Mouse (Mus musculus): ENCODE data around the gene Dppa2.

The Dppa2 gene

DNA sequence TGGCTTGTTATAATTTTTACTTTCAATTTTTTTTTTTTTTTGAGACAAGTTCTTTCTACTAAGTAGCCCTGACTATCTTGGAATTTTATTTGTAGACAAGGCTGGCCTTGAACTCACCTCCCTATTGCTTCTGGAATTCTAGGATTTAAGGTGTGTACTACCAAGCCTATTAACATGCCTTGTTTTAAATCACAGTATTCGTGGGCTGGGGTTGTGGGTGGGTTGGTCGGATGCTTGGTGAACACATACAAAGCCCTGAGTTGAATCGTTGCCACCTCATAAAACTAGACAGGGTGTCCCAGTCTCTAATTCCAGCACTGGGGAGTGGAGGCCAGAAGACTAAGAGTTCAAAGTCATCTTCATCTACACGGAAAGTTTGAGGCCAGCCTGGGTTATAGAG lies 31.6 kb downstream of the Dppa2 start:
- no peak for DNase-seq (ENCODE audit: low read depth, low spot score)

DNA sequence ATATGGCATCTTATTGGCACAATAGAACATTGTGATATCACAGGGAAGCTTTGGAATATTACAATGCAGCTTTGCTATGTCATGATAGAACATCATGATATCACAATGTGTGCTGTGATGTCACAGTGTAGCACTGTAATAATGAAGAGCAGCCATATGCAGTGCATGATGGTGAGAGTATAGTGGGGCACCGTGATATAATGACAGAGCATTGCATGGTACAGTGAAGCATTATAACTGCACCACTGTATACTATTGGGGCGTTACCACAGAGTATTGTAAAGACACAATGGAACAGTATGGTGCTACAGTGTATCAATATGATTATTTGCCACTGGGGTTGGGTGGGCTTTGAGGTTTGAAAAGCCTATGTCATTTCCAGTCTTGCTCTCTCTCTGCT lies 40.5 kb downstream of the Dppa2 start:
- DNase-seq (ENCODE audit: low read depth, low spot score), result no peak

DNA sequence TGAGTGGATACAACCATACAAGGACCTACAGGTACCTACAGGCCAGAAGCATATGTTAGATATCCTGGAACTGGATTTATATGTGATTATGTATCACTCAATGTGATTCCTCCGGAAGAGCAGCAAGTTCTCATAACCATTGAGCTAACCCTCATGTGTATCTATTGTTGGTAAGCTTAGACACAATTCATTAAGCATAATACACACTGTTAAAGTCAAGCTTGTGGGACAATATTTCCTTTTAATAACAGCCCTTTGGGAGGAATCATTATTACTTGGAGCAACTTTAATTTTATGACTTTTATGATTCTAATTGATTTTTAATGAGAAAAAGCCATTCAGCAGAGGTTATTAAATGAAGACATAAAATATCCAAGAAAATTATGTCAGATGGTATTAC lies 43.5 kb downstream of the Dppa2 start:
- DNase-seq (ENCODE audit: low read depth, low spot score), result no peak

DNA sequence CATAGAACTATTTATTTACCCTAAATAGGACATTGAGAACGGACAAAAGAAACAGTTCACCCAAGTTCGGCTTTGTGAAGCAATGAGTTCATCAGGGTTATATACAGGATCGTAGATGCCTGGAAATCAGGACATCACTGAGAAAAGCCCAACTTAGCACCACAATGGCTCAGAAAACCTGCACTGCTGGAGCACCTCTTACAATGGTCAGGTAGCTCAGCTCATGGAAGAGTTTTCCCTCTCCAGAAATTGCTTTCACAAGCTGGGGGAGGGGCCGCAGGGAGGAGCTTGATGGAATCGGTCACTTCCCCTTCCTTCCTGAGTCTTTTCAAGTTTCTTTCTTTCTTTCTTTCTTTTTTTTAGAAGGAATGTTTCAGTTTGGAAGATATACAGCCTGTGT lies 52.0 kb downstream of the Dppa2 start:
- no peak for DNase-seq (ENCODE audit: low read depth, low spot score)

DNA sequence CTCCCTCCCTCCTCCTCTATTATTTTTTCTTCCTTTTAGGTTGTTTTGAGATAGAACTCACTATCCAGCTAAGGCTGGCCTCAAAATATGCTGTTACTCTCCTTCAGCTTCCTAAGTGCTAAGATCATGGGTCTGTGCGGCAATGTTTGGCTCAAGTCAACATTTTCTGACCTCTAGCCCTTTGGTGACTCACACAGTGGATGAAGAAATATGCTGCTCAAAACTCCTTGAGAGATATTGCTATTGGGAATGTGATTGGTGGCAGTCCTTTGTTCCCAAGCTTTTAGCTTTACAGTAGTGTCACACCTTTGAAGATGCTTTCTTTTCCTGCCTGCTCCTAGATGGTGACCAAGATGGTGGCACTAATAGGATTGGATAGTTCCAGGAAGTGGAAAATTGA lies 52.7 kb downstream of the Dppa2 start:
- no peak for DNase-seq (ENCODE audit: low read depth, low spot score)

DNA sequence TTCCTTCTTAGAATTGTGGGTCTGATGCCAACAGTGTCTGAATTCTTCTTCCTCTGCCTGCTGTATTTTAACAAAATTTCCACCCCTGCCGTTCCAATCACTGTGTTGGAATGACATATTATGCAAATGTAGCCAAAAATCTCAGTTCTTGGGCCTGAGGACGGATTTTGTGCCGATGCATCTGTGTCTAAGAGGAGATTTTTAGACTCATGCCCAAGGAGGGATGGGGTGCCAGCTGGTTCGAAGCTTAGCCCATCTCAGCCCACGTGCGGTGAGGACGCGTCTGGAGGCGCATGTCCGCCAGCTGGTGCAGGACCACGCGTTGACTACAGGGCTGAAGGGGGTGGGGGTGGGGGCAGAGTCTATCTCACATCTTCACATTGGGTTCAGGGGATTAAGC lies 57.2 kb downstream of the Dppa2 start:
- no peak for DNase-seq (ENCODE audit: low read depth, low spot score)

DNA sequence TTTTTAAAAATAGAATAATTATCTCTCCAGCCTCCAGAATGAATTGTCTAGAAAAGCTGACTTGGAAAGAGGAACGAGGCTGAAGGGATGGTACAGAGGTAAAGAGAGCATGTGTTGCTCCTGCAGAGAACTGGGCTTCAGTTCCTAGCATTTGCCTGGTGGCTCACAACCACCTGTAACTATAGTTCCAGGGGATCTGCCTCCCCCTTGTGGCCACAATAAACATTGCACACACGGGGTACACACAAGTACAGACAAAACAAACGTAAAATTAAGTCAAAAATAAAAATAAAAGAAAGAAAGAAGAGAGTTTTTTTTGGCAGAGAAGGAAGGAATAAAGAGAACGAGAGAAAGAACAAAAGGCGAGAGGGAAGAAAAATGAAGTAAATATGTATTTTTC lies 63.1 kb downstream of the Dppa2 start:
- no peak for DNase-seq (ENCODE audit: low read depth, low spot score)

DNA sequence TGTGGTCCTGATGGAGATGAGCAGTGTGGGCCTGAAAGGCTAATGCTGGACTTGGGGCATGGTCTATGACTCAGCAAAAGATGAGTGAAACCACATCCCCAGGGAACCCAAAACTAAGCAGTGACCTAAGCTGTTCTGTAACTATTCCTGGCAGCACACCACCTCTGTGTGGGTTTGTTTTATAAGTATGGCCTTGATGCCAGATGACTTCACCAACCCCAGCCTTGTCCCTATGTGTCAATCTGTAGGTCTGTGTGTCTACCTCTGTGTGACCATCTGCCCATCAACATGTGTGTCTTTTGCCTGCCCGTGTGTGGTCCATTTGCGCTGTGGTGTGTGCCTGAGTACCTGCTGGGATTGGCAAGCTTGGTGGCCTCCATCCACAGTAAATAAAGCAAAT lies 64.4 kb downstream of the Dppa2 start:
- no peak for DNase-seq (ENCODE audit: low read depth, low spot score)
